Mouse (Mus musculus) liver, postnatal 0 days (tissue): Measurements from ENCODE around the gene Ppm1h.

Experiments
- CTCF ChIP-seq: sonication (generic); IDR thresholded peaks from 2 replicates; pipeline ENCODE4 v1.5.1; 2016; ENCODE audit warnings: antibody characterized with exemption, low read depth
- EP300 ChIP-seq: IDR thresholded peaks from 2 replicates; pipeline ENCODE4 v1.6.1; 2016; ENCODE audit warnings: antibody characterized with exemption, low read depth, mild to moderate bottlenecking

GRCm38 (mm10) chr10:122942771-122943170, 264.2 kb downstream of the Ppm1h start:
- TF ChIP-seq CTCF = no peak
- TF ChIP-seq EP300 = no peak
